Mouse (Mus musculus) gastrocnemius, adult 18-20 months (tissue): ENCODE results near the gene Plekha5. TPM values are rescaled to one million over a fixed set of nuclear protein-coding genes. Genes with fewer than 3 reads are reported as not detected.
A peak's percentile ranks its signal among the peaks of the same experiment; 100 is the strongest.
"Not testable (repeated sequence)": the region's sequence is repeated elsewhere in the genome, so short reads cannot be mapped to it uniquely, and the experiment has no call there.

Experiments
- DNase-seq: peaks from one replicate; pipeline ENCODE4 v3.0.0; 2021; ENCODE audit warnings: low spot score
- total RNA-seq, 2 experiments: library from RNA; stranded (reverse); gene quantifications; 2 replicates each; pipeline ENCODE4 v1.2.3; 2021

The Plekha5 gene
- total RNA-seq, 2 experiments from 2014 or later = 10.0 to 10.5 TPM

DNA sequence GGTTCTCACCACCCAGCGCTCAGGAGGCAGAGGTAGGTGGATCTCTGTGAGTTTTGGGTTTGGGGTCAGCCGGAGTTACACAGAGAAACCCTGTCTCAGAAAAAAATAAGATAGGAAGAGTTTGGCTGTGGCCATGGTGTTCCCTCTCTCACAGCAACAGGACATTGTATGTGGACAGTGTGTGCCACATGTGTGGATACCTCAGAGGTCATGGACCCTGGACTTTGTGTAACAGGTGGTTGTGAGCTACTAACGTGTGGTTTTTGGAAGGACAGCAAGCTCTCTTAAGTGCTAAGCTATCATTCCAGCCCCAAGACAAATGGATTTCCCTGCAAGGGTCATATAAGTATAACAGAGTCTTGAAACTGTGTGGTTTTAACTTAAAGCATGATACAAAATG is 151.1 kb downstream of the Plekha5 start:
- DNase-seq = no peak

DNA sequence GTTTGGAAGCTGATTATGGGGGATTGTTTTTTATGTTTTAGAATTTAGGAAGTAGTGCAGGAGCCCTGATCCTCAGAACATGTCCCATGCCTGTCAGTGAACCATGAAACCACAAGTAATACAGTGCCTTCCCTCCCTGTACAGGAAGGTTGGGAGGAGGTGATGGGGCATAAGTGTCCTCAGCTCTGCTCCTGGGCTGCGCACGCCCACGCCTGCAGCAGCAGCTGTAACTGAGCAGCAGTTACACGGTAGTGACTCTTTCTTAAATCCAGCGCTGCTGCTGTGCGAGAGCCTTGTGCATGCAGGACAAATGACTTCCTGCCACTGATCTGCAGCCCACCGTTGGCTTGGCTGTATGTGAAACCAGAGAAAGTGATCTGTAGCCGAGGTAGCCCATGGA is 152.3 kb downstream of the Plekha5 start:
- DNase-seq = no peak

DNA sequence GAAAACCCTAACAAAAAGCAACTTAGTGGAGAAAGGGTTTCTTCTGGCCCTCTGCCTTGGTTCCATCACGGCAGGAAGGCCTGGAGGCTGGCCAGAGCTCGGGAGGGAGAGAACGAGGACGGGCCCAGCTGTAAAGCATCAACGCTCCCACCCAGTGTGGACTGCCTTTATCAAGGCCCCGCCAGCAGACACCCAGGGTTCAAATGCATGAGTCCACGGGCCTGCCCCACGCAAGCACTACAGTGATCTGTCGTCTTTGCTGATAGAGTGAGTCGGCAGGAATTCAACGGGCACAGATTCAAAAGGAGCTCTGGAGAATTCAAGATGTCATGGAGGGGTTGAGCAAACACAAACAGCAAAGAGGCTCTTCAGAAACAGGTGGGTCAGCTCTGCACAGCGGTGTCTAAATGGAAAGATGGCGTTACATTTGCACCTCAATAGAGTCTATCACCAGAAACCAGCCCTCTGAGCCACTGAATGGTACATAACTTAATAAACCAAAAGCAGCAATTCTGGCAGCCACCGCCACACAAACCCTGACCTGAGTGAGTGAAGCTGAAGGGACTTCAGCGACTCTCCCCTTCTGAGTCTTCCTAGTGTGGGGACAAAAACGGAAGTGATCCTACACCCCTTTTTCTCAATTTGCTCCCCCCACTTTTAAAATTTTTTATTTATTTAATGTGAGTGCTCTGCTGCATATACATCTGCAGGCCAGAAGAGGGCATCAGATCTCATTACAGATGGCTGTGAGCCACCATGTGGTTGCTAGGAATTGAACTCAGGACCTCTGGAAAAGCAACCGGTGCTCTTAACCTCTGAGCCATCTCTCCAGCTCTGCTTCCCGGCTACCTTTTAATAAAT is 153.3 kb downstream of the Plekha5 start:
- no peak for DNase-seq

GRCm38 (mm10) chr6:140577822-140578170 is 153.9 kb downstream of the Plekha5 start:
- DNase-seq = no peak

DNA sequence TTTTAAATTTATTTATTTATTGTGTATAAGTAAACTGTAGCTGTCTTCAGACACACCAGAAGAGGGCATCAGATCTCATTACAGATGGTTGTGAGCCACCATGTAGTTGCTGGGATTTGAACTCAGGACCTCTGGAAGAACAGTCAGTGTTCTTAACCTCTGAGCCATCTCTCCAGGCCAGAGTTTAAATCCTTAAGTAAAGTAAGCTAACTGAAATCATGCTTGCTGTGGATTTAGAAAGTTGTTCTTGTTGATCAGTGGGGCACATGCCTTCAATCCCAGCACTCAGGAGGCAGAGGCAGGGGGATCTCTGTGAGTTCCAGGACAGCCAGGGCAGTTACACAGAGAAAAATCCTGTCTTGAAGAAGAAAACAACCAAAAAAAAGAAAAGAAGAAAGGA is 155.1 kb downstream of the Plekha5 start:
- not testable (repeated sequence) for DNase-seq

GRCm38 (mm10) chr6:140580170-140580569 is 156.3 kb downstream of the Plekha5 start:
- no peak for DNase-seq

DNA sequence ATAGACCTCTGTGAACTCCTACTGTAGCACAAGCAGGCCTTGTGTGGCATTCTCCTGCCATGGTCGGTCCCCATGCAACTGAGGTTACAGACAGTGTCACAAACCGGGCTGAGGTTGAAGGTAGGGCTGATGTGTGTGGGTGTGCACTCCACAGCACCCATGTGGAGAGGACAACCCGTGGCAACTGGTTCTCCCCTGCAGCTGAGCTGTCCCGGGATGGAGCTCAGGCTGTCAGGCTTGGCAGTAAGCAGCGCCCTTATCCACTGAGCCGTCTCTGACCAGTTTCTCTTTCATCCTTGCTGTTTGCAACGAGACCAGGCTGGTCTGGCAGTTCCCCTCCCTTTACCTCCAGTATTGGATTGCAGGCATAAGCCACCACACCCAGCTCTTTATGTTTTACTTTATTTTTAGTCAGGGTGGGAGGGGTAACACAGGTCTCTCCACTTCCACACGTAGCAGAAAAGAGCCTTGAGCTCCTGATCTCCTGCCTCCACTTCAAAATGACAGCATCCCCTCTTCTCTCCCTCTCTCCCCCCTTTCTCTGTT is 162.9 kb downstream of the Plekha5 start:
- DNase-seq = no peak

GRCm38 (mm10) chr6:140591331-140591730 is 167.5 kb downstream of the Plekha5 start:
- peak; percentile 15 for DNase-seq

DNA sequence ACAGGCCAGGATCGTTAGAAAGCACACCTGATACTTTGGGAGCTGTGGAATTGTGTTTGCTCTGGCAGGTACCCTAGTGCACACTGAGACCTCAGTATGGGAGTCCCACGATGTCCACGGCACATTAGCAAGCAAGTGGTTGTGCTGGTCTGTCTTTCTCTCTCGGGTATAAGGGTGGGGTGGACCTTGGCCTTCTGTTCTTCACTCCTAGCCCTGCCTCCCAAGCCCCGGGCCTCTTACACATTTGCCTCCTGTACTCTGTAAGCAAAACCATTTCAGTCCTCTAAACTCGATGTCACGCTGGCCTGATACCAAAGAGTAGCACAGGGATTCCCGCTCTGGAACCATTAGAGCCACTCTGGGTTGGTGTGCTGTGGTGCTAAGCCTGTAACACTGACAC is 168.9 kb downstream of the Plekha5 start:
- DNase-seq = no peak

GRCm38 (mm10) chr6:140593420-140594170 is 169.7 kb downstream of the Plekha5 start:
- DNase-seq = peak; percentile 77

DNA sequence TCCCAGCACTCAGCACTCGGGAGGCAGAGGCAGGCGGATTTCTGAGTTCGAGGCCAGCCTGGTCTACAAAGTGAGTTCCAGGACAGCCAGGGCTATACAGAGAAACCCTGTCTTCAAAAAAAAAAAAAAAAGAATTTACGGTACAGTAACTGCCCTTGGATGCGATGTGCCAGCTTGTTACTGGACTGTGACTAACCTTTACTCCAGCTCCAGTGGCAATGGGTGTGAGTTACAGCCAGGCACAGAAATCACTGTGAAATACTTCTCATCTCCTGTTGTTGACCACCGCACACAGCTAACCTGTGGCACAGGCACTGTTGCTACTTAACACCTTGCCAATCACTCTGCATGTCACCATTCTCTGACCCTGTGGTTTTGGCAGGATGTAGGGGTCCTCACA is 171.7 kb downstream of the Plekha5 start:
- not testable (repeated sequence) for DNase-seq

GRCm38 (mm10) chr6:140597381-140598329 is 173.8 kb downstream of the Plekha5 start:
- DNase-seq = no peak

DNA sequence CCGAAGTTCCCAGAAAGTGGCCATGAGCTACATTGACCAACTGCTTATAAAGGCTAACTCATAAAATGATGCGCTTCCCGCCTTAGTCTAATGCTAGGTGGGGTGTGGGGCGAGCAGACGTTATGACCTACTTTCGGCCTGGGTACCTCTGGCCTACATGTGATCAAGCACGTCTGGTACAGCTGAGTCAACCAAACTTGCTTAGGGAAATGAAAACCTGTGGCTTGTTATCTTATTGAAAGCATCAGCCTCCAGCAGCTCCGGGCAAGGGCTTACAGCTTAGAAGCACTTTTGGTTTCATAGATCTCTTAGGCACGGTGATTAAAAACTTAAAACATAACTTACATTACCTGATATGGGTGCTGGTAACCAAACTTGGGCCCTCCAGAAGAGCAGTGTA is 174.7 kb downstream of the Plekha5 start:
- DNase-seq = no peak

- no peak for DNase-seq
Observed at GRCm38 (mm10) chr6:140599337-140599736, 175.5 kb downstream of the Plekha5 start.

DNA sequence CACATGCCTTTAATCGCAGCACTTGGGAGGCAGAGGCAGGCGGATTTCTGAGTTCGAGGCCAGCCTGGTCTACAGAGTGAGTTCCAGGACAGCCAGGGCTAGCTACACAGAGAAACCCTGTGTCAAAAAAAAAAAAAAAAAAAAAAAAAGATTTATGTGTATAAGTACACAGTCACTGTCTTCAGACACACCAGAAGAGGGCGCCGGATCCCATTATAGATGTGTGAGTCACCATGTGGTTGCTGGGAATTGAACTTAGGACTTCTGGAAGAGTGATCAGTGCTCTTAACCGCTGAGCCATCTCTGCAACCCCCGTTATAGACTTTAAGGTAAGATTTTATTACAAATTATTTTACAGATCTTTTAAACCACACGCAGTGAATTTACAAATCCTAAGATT is 176.8 kb downstream of the Plekha5 start:
- not testable (repeated sequence) for DNase-seq

DNA sequence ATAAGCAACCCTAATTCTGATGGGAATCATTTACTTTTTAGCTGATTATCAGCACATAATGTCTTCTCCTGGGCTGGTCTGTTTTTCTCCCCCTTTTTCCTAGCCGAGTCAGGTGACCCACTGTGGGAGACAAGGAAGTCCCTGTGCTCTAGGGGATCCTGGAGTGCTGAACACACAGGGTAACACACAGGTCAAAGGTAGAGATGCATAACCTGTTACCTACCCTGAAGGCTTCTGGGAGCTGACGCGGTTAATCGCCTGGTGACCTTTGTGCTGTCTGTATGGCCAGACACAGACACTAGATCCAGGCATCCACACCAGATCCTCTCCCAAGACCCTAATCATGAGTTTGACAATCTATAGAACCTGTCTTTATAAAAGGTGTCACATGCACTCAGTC is 177.3 kb downstream of the Plekha5 start:
- DNase-seq = no peak

GRCm38 (mm10) chr6:140603228-140603944 is 179.5 kb downstream of the Plekha5 start:
- no peak for DNase-seq

- DNase-seq = not testable (repeated sequence)
Observed at GRCm38 (mm10) chr6:140605173-140605572, 181.3 kb downstream of the Plekha5 start.

- DNase-seq = no peak
Observed at GRCm38 (mm10) chr6:140605732-140606131, 181.9 kb downstream of the Plekha5 start.

DNA sequence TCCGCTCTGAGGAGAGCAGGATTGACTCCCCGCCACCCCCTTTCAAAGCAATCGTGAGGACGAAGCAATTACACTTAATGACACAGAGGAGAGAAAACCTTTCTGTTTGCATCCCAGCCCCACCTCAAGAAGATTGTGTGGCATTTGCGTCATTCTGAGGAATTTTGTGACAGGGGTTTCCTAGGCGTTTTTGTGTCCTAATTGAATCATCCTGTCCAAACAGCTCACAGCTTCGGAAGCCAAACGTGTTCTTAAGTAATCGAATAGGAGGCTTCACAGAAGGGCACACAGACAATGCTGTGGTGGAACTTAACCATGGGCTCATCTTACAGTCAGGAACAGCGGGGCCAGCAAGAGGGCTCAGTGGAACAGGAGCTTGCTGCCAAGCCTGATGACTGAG is 182.7 kb downstream of the Plekha5 start:
- DNase-seq = no peak

DNA sequence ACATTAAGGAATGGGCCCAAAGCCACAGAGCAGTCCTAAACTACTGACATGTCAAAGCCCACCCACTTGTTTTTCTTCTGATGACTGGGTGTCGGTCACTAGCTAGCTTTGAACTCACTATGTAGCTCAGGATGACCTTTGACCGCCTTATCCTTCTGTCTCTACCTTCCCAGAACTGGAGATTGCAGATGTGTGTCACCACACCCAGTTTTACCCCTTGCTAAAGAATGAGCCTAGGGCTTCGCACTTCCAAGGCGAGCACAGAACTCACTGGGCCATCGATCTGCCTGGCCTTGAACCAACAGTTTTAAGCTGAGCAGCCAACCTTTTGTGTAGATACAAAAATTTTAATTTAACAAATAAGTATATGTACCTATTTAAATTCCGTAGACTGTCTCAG is 184.8 kb downstream of the Plekha5 start:
- no peak for DNase-seq
